Mouse (Mus musculus) layer of hippocampus, adult 2 months (tissue): ENCODE measurements at regions not wholly inside any gene's neighbourhood (a gene's known extent, or its start where the extent isn't known, plus 50 kb on each side); places are given as distances from the start of the nearest gene placed in this dataset.
A peak's percentile ranks its signal among the peaks of the same experiment; 100 is the strongest.

Experiments used
- DNase-seq, 2 experiments: peaks; one replicate each; pipeline ENCODE4 v3.0.0; 2022; ENCODE audit warnings: low spot score in 2 of 2
- H3K27ac ChIP-seq: fragments of 200-600 bp; 2 replicates; pipeline ENCODE4 v1.8.1; 2022
- H3K4me3 ChIP-seq: fragments of 200-600 bp; 2 replicates; pipeline ENCODE4 v1.8.1; 2022; ENCODE audit warnings: mild to moderate bottlenecking
- CTCF ChIP-seq: fragments of 200-600 bp; conservative IDR thresholded peaks from 2 replicates; pipeline ENCODE4 v1.8.1; 2022; ENCODE audit warnings: antibody characterized with exemption, mild to moderate bottlenecking, moderate library complexity

DNA sequence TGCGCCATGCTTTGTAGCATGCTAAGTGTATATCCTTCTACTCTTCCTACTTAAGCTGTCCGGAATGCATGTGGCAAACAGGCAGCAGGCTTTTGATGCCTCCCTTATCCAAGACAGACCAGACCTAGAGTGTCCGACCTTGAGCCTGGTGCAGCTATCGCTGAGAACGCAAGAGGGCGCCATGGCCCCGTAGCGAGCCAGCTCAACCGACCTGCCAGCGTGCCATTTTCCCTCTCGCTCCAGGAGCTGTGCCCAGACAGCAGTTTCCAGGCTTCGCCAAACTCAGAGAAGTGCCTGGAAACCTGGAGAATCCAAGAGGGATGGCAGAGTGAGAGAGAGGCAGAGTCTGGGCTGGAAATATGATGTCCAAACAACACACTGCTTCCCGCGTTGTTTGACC, 155.8 kb upstream of the Gm12830 start:
- peak; percentile 77 to 88 for DNase-seq
- TF ChIP-seq CTCF: peak; percentile 97
- H3K27ac ChIP-seq: no peak overlapping the region
- H3K4me3 ChIP-seq: peak overlapping the region; percentile 29

- H3K27ac ChIP-seq: no peak overlapping the region
- H3K4me3 ChIP-seq: peak overlapping the region; percentile 29
- no peak for DNase-seq
- TF ChIP-seq CTCF: no peak
Measured at GRCm38 (mm10) chr4:114666238-114666978, 155.1 kb upstream of the Gm12830 start.

- TF ChIP-seq CTCF: peak; percentile 26
- H3K4me3 ChIP-seq: no peak overlapping the region; the same call in 1 of the 2 replicates
Measured at GRCm38 (mm10) chr4:114666979-114667328, 154.6 kb upstream of the Gm12830 start.

DNA sequence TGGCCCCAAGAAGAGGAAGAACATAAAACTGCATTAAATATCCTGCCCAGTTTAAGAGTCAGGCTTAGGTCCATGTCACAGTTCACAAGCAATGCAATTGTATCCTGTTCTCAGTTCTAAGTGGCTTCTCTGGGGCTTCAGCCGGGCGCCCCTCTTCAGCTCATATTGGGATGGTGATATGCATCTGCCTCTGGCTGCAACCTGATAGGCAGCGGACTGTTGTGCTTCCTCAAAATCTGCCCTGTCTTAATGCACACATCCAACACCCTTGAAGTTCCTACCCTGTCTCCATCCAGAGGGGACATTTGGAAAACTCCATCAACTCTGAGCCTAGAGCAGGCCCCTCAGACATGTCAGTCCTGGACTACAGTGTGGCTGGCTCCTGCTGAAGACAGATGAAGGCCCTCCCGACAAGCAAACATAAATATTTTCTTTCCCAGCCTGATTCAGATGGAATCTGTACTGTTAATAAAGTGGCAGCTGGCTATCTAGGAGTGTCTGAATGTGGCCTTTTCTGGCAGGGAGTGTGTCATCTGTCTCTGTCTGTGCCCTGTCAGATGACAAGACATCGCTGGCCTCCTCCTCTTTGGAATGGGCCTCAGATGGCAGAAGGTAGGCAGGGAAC, 149.3 kb upstream of the Gm12830 start:
- no peak overlapping the region for H3K27ac ChIP-seq
- no peak overlapping the region for H3K4me3 ChIP-seq
- no peak for TF ChIP-seq CTCF
- DNase-seq: no peak

More at GRCm38 (mm10) chr4:114666979-114667328, 154.6 kb upstream of the Gm12830 start:
- no peak overlapping the region for H3K27ac ChIP-seq
- DNase-seq: no peak

- no peak for DNase-seq
- no peak for TF ChIP-seq CTCF
- H3K27ac ChIP-seq: no peak overlapping the region
- H3K4me3 ChIP-seq: no peak overlapping the region
Measured at GRCm38 (mm10) chr4:114676908-114677898, 144.3 kb upstream of the Gm12830 start.

- H3K27ac ChIP-seq: no peak overlapping the region
- no peak overlapping the region for H3K4me3 ChIP-seq
- TF ChIP-seq CTCF: no peak
- DNase-seq: peak in 1 of 2 experiments; percentile 12
Measured at GRCm38 (mm10) chr4:114678053-114678941, 143.2 kb upstream of the Gm12830 start.

GRCm38 (mm10) chr4:114680360-114680759, 141.2 kb upstream of the Gm12830 start:
- Histone ChIP-seq H3K4me3 (no peak overlapping the region), H3K27ac (no peak overlapping the region)
- no peak for TF ChIP-seq CTCF
- no peak for DNase-seq

- no peak for TF ChIP-seq CTCF
- no peak for DNase-seq
- Histone ChIP-seq H3K4me3 (no peak overlapping the region), H3K27ac (no peak overlapping the region)
Measured at GRCm38 (mm10) chr4:114682955-114683354, 138.6 kb upstream of the Gm12830 start.

- no peak overlapping the region for H3K27ac ChIP-seq
- no peak overlapping the region for H3K4me3 ChIP-seq
- TF ChIP-seq CTCF: no peak
- no peak for DNase-seq
Measured at GRCm38 (mm10) chr4:114683696-114684095, 137.8 kb upstream of the Gm12830 start.

DNA sequence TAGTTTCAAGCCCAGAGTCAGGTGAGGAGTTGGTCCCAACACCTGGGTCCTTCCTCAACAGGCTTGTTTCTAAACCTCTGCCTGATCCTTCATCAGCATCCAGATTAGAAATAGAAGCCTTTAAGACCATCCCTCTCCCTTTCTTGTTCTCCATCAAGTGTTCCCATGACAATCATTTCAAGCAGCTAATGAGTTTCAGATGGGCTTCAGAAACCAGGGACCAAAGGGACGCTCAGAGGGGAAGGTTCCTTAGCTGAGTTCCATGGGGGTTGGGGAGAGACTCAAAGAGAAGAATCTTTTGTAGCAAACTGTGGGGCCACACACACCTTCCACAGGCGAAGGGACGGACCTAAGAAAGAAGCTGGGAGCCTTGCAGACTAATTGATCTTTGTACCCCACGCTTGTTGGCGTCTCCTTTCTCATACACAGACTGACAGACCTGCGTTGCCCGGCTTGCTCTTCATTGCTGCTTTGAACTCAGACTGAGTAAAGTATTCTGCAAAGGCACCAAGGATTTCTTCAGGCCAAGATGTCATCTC, 136.6 kb upstream of the Gm12830 start:
- no peak for DNase-seq
- Histone ChIP-seq H3K4me3 (no peak overlapping the region), H3K27ac (no peak overlapping the region)
- no peak for TF ChIP-seq CTCF

- peak; percentile 76 for TF ChIP-seq CTCF
- Histone ChIP-seq H3K4me3 (peak overlapping the region; percentile 29; the same call in 1 of the 2 replicates), H3K27ac (no peak overlapping the region)
- peak in 1 of 2 experiments; percentile 42 for DNase-seq
Measured at GRCm38 (mm10) chr4:114685454-114685853, 136.1 kb upstream of the Gm12830 start.

GRCm38 (mm10) chr4:114686091-114686490, 135.4 kb upstream of the Gm12830 start:
- DNase-seq: no peak
- Histone ChIP-seq H3K4me3 (no peak overlapping the region), H3K27ac (no peak overlapping the region)
- TF ChIP-seq CTCF: no peak
